Mouse (Mus musculus) stomach, embryonic 14.5 days (tissue): ENCODE results near the gene 2310009B15Rik. TPM values are rescaled to one million over a fixed set of nuclear protein-coding genes. Genes with fewer than 3 reads are reported as not detected.

Experiments
- ATAC-seq: fragments of 200-750 bp; cut with Nextera tagmentation; 2 replicates; pipeline ENCODE4 v1.8.0; 2017; ENCODE audit warnings: low read depth, moderate TSS enrichment; ENCODE audit not compliant: insufficient number of reproducible peaks, insufficient read depth, low FRiP score
- H3K27ac ChIP-seq: fragments of 300-500 bp; sonication (generic); 2 replicates; pipeline ENCODE4 v1.5.1; 2014; ENCODE audit warnings: mild to moderate bottlenecking, low read length, moderate library complexity, mixed read lengths
- H3K27me3 ChIP-seq: fragments of 300-500 bp; sonication (generic); 2 replicates; pipeline ENCODE4 v1.6.1; 2014; ENCODE audit warnings: low read length, control low read depth, mixed read lengths; ENCODE audit not compliant: control insufficient read depth, insufficient read depth
- H3K36me3 ChIP-seq: fragments of 300-500 bp; sonication (generic); 2 replicates; pipeline ENCODE4 v1.6.1; 2014; ENCODE audit warnings: mild to moderate bottlenecking, control low read depth, low read length, moderate library complexity, mixed read lengths; ENCODE audit not compliant: control insufficient read depth, insufficient read depth
- H3K4me1 ChIP-seq: fragments of 300-500 bp; sonication (generic); 2 replicates; pipeline ENCODE4 v1.6.1; 2014; ENCODE audit warnings: low read length, control low read depth, mixed read lengths; ENCODE audit not compliant: control insufficient read depth, insufficient read depth
- H3K4me2 ChIP-seq: fragments of 300-500 bp; sonication (generic); replicated peaks from 2 replicates; pipeline ENCODE4 v1.6.1; 2014; ENCODE audit warnings: low read depth, low read length, control low read depth
- H3K4me3 ChIP-seq: fragments of 300-500 bp; sonication (generic); 2 replicates; pipeline ENCODE4 v1.5.1; 2014; ENCODE audit warnings: low read depth, low read length, control low read depth
- H3K9ac ChIP-seq: fragments of 300-500 bp; sonication (generic); replicated peaks from 2 replicates; pipeline ENCODE4 v1.6.1; 2014; ENCODE audit warnings: low read depth, mild to moderate bottlenecking, control low read depth, low read length, moderate library complexity, mixed read lengths
- H3K9me3 ChIP-seq: fragments of 300-500 bp; sonication (generic); 2 replicates; pipeline ENCODE4 v1.6.1; 2016; ENCODE audit warnings: low read depth, low read length, control low read depth; ENCODE audit not compliant: control insufficient read depth
- WGBS: fragments of 180-500 bp; shearing (Covaris S2); extraction: QIAGEN DNeasy Blood & Tissue Kit; methylation state at CpG from one replicate; pipeline ENCODE4 v1.1.7; 2014; 5-methylcytosine and 5-hydroxymethylcytosine counted together
- polyA plus RNA-seq: library from polyadenylated mRNA; unstranded; fragments of >200 nt; fragmentation: Nextera tagmentation; extraction: Ambion mirVana; gene quantifications from 2 replicates; pipeline ENCODE4 v1.2.1, GENCODE M21; 2014

The 2310009B15Rik gene
- polyA plus RNA-seq, 1 experiment from 2014 or later, result 54.1 TPM

DNA sequence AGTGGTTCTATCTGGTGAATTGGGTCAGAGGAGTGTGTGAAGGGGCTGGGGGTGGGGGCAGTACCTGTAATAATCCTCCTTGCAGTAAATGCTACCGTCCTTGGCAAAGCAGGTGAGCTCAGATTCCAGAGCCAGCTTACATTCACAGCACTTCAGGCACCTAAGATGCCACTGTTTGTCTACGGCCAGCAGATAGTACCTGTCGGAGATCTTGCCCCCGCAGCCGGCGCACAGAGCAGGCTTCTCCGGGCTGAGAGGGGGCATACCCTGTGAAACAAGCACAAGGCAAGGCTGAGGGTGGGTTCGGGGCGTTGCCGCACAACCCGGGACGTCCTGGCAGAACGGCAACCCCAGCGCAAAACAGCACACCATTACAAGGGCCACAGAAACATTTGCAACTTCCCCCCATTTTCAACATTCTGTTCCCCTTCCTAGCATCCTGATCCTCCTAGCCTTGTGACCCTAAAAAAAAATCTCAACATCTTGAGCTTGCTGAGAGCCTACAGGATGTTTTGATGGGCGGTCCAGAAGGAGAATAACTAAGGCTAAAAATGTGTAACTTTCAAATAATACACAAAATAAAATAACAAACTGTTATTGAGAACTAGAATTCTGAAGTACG lies 16.7 kb downstream of the 2310009B15Rik start:
- H3K9ac ChIP-seq, result no peak overlapping the region
- peaks cover 50% of the 10 kb centered on the region; the same call in 1 of the 2 replicates for H3K27me3 ChIP-seq
- WGBS, result 7% methylated on average over 16 of the region's 16 CpGs
- no peaks in the 10 kb centered on the region for H3K9me3 ChIP-seq
- H3K4me2 ChIP-seq, result no peak overlapping the region
- H3K27ac ChIP-seq, result no peak overlapping the region
- H3K4me3 ChIP-seq, result no peak overlapping the region
- H3K4me1 ChIP-seq, result no peaks in the 10 kb centered on the region
- no peak for ATAC-seq
- no peaks in the 10 kb centered on the region for H3K36me3 ChIP-seq

DNA sequence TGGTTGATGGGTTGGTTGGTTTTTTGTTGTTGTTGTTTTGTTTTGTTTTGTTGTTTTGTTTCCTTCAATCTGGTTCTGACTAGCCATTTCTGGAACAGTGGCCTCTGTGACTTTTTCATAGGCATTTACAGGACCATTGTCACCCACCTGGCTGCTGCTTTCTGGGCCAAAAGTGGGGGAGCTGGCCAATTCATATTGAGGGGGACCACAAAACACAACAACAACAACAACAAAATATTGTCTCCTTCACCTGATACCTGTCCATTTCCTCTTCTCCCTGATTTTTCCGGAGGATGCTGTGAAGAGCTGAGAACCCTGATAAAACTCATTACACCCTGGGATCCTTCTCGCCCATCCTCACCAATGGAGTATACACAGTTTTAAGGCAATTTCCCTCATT lies 17.4 kb downstream of the 2310009B15Rik start:
- Histone ChIP-seq H3K36me3 (no peaks in the 10 kb centered on the region), H3K27ac (no peak overlapping the region), H3K4me1 (no peaks in the 10 kb centered on the region), H3K4me2 (no peak overlapping the region), H3K9me3 (no peaks in the 10 kb centered on the region), H3K27me3 (peaks cover 55% of the 10 kb centered on the region), H3K4me3 (no peak overlapping the region), H3K9ac (no peak overlapping the region)
- no peak for ATAC-seq
- 17% methylated on average over 2 of the region's 2 CpGs for WGBS

DNA sequence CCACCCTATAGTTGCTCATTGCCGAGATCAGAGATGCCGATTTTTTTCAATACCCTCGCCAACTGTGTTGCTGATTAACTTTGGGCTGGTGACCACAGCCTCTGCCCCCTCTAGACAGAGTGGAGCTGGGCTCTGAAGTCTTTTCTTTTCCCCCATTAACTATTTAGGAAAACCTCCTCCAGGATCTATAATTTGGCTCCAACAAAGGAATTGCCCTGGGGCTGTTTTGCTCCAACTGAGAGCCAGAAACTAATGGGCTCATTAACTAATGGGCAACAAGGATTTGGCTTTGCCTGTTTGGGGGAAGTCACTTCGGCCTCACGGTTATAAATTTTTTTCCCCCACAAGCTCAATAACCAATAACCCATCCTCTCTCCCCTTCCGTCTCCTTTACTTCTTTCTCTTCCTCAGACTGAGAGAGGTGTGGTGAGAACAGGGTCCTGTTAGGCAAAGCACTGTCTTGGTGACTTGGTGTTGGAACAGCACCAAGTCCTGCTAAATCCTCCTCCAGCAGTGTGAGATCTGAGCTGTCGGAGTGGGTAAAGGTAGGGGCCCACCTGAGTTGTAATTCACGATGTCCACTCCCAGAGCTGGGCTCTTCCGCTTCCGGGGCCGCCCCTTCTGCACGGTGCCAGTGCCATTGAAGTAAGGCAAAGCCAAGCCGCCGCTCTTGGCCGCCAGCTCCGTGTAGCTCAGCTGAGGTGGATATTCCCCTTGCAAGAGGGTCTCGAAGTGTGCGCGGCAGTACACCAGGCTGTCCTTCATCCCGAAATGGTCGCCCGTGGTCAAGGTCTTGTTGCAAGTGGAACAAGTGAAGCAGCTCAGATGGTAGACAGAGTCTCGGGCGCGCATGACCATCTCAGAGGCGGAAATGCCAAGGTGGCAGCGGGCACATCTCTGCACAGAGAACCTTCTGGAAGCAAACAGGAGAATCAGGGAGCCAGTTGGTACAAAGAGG lies 18.6 kb downstream of the 2310009B15Rik start:
- no peaks in the 10 kb centered on the region for H3K9me3 ChIP-seq
- H3K9ac ChIP-seq, result no peak overlapping the region
- 22% methylated on average over 27 of the region's 27 CpGs for WGBS
- H3K4me2 ChIP-seq, result peak overlapping the region; percentile 3; the same call in 1 of the 2 replicates
- H3K4me3 ChIP-seq, result peak overlapping the region; percentile 8; the same call in 1 of the 2 replicates
- H3K27ac ChIP-seq, result no peak overlapping the region
- ATAC-seq, result no peak
- no peaks in the 10 kb centered on the region for H3K36me3 ChIP-seq
- H3K4me1 ChIP-seq, result no peaks in the 10 kb centered on the region
- peaks cover 48% of the 10 kb centered on the region for H3K27me3 ChIP-seq

DNA sequence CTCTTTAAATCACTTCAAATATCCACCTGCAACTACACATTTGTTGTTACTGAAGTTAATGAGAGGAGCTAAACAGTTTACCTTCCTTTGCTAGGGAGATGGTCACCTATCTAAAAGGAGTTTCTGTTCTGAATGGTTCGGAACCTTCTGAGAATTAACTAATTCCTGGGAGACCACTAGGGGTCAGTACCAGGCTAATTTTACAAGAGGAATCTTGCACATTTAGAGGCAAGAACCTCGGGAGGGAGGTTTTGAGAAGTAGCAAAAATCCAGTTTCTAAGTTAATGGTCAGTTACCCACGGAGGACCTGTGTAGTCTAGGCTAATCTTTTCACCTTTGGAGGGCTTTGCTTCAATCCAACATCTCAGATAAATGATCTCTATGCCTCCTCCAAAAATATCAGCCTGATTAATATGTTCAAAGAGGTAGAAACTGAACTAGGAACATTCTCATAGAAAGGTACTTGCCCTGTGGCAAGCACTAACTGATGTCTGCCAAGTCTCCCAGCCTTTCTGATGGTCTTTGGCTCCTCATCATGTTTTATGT lies 21.2 kb downstream of the 2310009B15Rik start:
- Histone ChIP-seq H3K9me3 (no peaks in the 10 kb centered on the region), H3K4me2 (no peak overlapping the region), H3K4me1 (no peaks in the 10 kb centered on the region), H3K27me3 (peaks cover 56% of the 10 kb centered on the region), H3K4me3 (no peak overlapping the region), H3K27ac (no peak overlapping the region), H3K36me3 (no peaks in the 10 kb centered on the region), H3K9ac (no peak overlapping the region)
- WGBS, result under 1% methylated on average over 3 of the region's 3 CpGs
- ATAC-seq, result no peak

DNA sequence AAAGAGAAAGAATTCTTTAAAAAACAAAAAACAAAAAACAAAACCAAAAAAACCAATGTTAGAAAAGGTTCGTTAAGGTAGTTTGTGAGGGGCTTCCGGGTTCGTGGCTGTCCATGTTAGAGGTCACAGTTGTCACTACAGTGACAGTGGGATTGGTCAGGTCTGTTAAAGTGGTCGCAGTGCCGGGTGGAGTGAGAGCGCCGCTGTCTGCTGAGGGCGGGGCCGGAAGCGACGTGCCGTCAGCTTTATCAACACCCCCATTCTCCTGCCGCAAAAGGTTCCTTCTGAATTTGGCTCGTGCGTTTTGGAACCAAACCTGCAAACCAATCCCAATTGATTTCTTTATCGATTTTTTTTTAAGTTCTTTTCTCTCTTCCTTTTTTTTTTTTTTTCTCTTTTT lies 25.3 kb downstream of the 2310009B15Rik start:
- H3K9ac ChIP-seq, result no peak overlapping the region
- peaks cover 28% of the 10 kb centered on the region for H3K27me3 ChIP-seq
- no peak overlapping the region for H3K27ac ChIP-seq
- H3K9me3 ChIP-seq, result no peaks in the 10 kb centered on the region
- ATAC-seq, result no peak
- no peaks in the 10 kb centered on the region for H3K36me3 ChIP-seq
- WGBS, result 3% methylated on average over 16 of the region's 16 CpGs
- H3K4me3 ChIP-seq, result peak overlapping the region; percentile 10; the same call in 1 of the 2 replicates
- peak overlapping the region; percentile 37 for H3K4me2 ChIP-seq
- H3K4me1 ChIP-seq, result no peaks in the 10 kb centered on the region

DNA sequence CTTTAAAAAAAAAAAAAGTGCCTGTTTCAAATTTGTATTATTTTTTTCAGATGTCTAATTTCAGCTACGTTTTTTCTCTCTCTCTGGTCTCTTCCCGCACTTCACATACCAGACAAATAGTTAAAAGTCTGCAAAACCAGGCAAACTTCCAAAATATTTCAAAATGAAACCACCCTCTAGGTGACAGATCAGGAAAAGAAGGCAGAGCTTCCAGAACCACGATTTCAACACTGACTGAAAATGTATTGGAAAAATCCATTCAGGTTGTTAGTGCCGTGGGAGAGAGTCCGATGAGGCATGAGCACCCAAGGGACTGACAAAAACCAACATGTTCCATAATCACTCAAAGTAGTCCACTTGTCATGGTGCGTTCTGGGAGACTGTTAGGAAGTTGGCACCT lies 29.8 kb downstream of the 2310009B15Rik start:
- no peaks in the 10 kb centered on the region for H3K4me1 ChIP-seq
- no peak overlapping the region for H3K4me3 ChIP-seq
- no peak overlapping the region for H3K9ac ChIP-seq
- no peaks in the 10 kb centered on the region for H3K27me3 ChIP-seq
- no peaks in the 10 kb centered on the region for H3K9me3 ChIP-seq
- no peaks in the 10 kb centered on the region for H3K36me3 ChIP-seq
- no peak overlapping the region for H3K27ac ChIP-seq
- 63% methylated on average over 6 of the region's 6 CpGs for WGBS
- H3K4me2 ChIP-seq, result no peak overlapping the region
- no peak for ATAC-seq

DNA sequence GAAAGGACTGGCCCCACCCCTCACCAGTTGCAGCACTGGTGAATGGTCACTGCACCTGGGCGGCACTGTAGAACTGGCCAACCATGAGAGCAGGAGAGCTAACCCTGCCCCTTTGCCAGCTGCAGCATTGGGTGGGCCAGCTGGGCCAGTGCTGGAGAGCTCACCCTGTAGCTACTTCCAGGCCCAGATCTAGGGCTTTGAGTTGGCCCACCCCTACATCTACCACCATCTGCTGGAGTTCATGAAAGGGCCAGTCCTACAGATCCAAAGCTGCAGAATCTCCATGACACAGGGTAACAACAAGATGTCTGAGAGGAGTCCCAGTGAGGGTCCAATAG lies 33.7 kb downstream of the 2310009B15Rik start:
- H3K9ac ChIP-seq, result no peak overlapping the region
- H3K4me1 ChIP-seq, result no peaks in the 10 kb centered on the region
- H3K4me3 ChIP-seq, result no peak overlapping the region
- H3K36me3 ChIP-seq, result no peaks in the 10 kb centered on the region
- WGBS, result 100% methylated on average over 1 of the region's 1 CpGs
- H3K27me3 ChIP-seq, result no peaks in the 10 kb centered on the region
- no peak overlapping the region for H3K4me2 ChIP-seq
- no peaks in the 10 kb centered on the region for H3K9me3 ChIP-seq
- no peak for ATAC-seq
- no peak overlapping the region for H3K27ac ChIP-seq

GRCm38 (mm10) chr1:138822255-138822984 lies 34.2 kb downstream of the 2310009B15Rik start:
- Histone ChIP-seq H3K4me2 (no peak overlapping the region), H3K36me3 (no peaks in the 10 kb centered on the region), H3K27ac (no peak overlapping the region), H3K9ac (no peak overlapping the region), H3K9me3 (no peaks in the 10 kb centered on the region), H3K4me3 (no peak overlapping the region), H3K27me3 (no peaks in the 10 kb centered on the region), H3K4me1 (no peaks in the 10 kb centered on the region)
- WGBS, result 95% methylated on average over 7 of the region's 7 CpGs
- ATAC-seq, result no peak
